Mouse (Mus musculus): ENCODE measurements around the gene Tmtc2.

- TF ChIP-seq MAFK (IDR thresholded peaks at IDR 0.05; ENCODE audit: insufficient replicate concordance, low read length) (no peak), POLR2A (IDR thresholded peaks at IDR 0.05; ENCODE audit: low read depth, low read length) (no peak), CTCF (conservative IDR thresholded peaks at IDR 0.05 in 1 of 2, IDR thresholded peaks at IDR 0.05 in 1 of 2; ENCODE audit: low read depth in 2 of 2, low read length in 2 of 2) (no peak), USF1 (IDR thresholded peaks at IDR 0.05; ENCODE audit: low read depth, low read length) (no peak), CHD2 (IDR thresholded peaks at IDR 0.05; ENCODE audit: low read length) (no peak), E2F4 (IDR thresholded peaks at IDR 0.05; ENCODE audit: insufficient replicate concordance, low read depth, low read length) (no peak), SIN3A (IDR thresholded peaks at IDR 0.05; ENCODE audit: low read length) (no peak), RCOR1 (conservative IDR thresholded peaks at IDR 0.05; ENCODE audit: low read depth, low read length) (no peak)
Observed at GRCm38 (mm10) chr10:105567825-105568531, 6.3 kb downstream of the Tmtc2 start.

Measured in CH12.LX (cell line).